Mouse (Mus musculus) intestine, postnatal 0 days (tissue): ENCODE results near the gene Ano4. TPM values are rescaled to one million over a fixed set of nuclear protein-coding genes. Genes with fewer than 3 reads are reported as not detected.

ENCODE experiments used
- ATAC-seq: fragments of 200-750 bp; cut with Nextera tagmentation; 2 replicates; pipeline ENCODE4 v1.8.0; 2017; ENCODE audit warnings: mild to moderate bottlenecking, moderate TSS enrichment, moderate library complexity
- H3K27ac ChIP-seq: fragments of 300-500 bp; sonication (generic); 2 replicates; pipeline ENCODE4 v1.5.1; 2014; ENCODE audit warnings: mild to moderate bottlenecking, low read depth, low read length, moderate library complexity
- H3K27me3 ChIP-seq: fragments of 300-500 bp; sonication (generic); replicated peaks from 2 replicates; pipeline ENCODE4 v1.6.1; 2014; ENCODE audit warnings: low read length, mixed read lengths; ENCODE audit not compliant: control insufficient read depth, insufficient read depth
- H3K36me3 ChIP-seq: fragments of 300-500 bp; sonication (generic); 2 replicates; pipeline ENCODE4 v1.6.1; 2014; ENCODE audit warnings: mild to moderate bottlenecking, moderate library complexity; ENCODE audit not compliant: control insufficient read depth, insufficient read depth
- H3K4me1 ChIP-seq: fragments of 300-500 bp; sonication (generic); replicated peaks from 2 replicates; pipeline ENCODE4 v1.6.1; 2014; ENCODE audit warnings: antibody characterized with exemption, low read length, mixed read lengths; ENCODE audit not compliant: control insufficient read depth, insufficient read depth
- H3K4me2 ChIP-seq: fragments of 300-500 bp; sonication (generic); replicated peaks from 2 replicates; pipeline ENCODE4 v1.6.1; 2014; ENCODE audit warnings: low read depth, mild to moderate bottlenecking, moderate library complexity
- H3K4me3 ChIP-seq: fragments of 300-500 bp; sonication (generic); 2 replicates; pipeline ENCODE4 v1.5.1; 2014; ENCODE audit warnings: low read depth, low read length
- H3K9ac ChIP-seq: fragments of 300-500 bp; sonication (generic); 2 replicates; pipeline ENCODE4 v1.6.1; 2014; ENCODE audit warnings: mild to moderate bottlenecking, low read depth, low read length
- H3K9me3 ChIP-seq: fragments of 300-500 bp; sonication (generic); 2 replicates; pipeline ENCODE4 v1.6.1; 2016; ENCODE audit warnings: mixed run types; ENCODE audit not compliant: control insufficient read depth
- CTCF ChIP-seq: sonication (generic); IDR thresholded peaks from 2 replicates; pipeline ENCODE4 v1.5.1; 2016; ENCODE audit warnings: low read depth, mild to moderate bottlenecking, control low read depth, antibody characterized with exemption, moderate library complexity
- WGBS: fragments of 180-500 bp; shearing (Covaris S2); extraction: QIAGEN DNeasy Blood & Tissue Kit; methylation state at CpG from one replicate; pipeline ENCODE4 v1.1.7; 2014; 5-methylcytosine and 5-hydroxymethylcytosine counted together
- polyA plus RNA-seq: library from polyadenylated mRNA; unstranded; fragments of >200 nt; fragmentation: Nextera tagmentation; extraction: Ambion mirVana; gene quantifications from 2 replicates; pipeline ENCODE4 v1.2.1, GENCODE M21; 2015

Ano4 gene
- polyA plus RNA-seq, 1 experiment from 2014 or later, result not detected

DNA sequence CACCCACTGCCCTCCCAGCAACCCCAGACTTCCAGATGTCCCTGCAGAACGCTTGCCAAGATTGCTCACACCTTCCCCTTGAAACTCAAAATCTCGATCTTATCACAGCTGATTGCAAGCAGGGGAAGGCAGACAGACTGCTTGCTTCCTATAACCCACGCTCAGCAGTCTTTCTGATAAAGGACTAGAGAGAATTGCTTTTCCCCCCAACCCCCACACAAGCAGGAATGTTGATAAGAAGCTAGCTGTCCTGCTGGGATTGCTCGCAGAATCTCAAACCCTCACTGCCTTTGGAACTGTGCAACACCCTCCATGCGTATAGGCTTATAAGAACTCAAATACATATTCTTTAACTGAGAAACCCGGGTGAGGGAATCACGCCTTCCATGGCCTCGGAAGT lies 846 bp downstream of the Ano4 start:
- ATAC-seq, result no peak
- H3K4me2 ChIP-seq, result no peak overlapping the region
- TF ChIP-seq CTCF, result no peak

DNA sequence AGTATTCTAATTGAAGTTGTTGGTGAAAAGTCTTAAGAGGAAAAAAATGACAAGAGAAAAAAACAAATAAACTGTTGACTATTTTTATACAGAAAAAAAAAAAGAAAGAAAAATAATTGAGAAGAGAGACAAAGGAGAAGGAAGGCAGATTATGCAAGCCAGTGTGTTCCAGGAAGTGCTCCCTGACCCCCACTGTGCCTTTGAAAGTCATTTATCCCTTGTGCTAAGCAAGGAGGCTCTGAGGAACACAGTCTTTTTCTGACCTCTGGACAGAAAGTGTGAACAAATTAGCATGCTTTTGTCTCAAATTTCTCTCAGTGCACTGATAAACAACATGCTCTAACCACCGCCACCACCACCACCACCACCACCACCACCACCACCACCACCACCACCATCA lies 14.3 kb downstream of the Ano4 start:
- no peaks in the 10 kb centered on the region for H3K9me3 ChIP-seq
- 92% methylated on average over 1 of the region's 1 CpGs for WGBS
- no peak overlapping the region for H3K4me3 ChIP-seq
- TF ChIP-seq CTCF, result no peak
- no peak overlapping the region for H3K4me2 ChIP-seq
- no peaks in the 10 kb centered on the region for H3K36me3 ChIP-seq
- ATAC-seq, result no peak
- no peaks in the 10 kb centered on the region for H3K27me3 ChIP-seq
- no peaks in the 10 kb centered on the region for H3K4me1 ChIP-seq
- H3K27ac ChIP-seq, result no peak overlapping the region
- no peak overlapping the region for H3K9ac ChIP-seq

More for the DNA sequence above, 846 bp downstream of the Ano4 start:
- Histone ChIP-seq H3K36me3 (no peaks in the 10 kb centered on the region), H3K27ac (no peak overlapping the region), H3K4me3 (no peak overlapping the region), H3K27me3 (peaks cover 28% of the 10 kb centered on the region), H3K9ac (no peak overlapping the region), H3K9me3 (no peaks in the 10 kb centered on the region), H3K4me1 (no peaks in the 10 kb centered on the region)
- 13% methylated on average over 8 of the region's 8 CpGs for WGBS

DNA sequence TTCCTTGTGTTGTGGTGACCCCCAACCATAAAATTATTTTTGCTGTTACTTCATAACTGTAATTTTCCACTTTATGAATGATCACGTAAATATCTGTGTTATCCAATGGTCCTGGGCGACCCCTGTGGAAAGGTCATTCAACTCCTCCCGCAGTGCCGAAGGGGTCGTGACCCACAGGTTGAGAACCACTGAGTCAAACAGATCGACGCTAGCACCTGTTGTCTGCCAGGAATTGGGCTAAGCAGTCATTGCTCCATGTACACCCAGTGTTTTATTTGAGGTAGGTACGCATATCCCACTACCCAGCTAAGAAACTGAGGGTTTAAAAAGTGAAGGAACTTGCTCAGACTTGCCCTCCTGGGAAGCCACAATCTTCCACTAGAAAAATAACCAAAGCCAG lies 14.8 kb downstream of the Ano4 start:
- Histone ChIP-seq H3K9ac (no peak overlapping the region), H3K27me3 (no peaks in the 10 kb centered on the region), H3K4me3 (no peak overlapping the region), H3K36me3 (no peaks in the 10 kb centered on the region), H3K4me2 (no peak overlapping the region), H3K4me1 (no peaks in the 10 kb centered on the region), H3K9me3 (no peaks in the 10 kb centered on the region), H3K27ac (no peak overlapping the region)
- ATAC-seq, result no peak
- no peak for TF ChIP-seq CTCF
- 89% methylated on average over 8 of the region's 8 CpGs for WGBS

DNA sequence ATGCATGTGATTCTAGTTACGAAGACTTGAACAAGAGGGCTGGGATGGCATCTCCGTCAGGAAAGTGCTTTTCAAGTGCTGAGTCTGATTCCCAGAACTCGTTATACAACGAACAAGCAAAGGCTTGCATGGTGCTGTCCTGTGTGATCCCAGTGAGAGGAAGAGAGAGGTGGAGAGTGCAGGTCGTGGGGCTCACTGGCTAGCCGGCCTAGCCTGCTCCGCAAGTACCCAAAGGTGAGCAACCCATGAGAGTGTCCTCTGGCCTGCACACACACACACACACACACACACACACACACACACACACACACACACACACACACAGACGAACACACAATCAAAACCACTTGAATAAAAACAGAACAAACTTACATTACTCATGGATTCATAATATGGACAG lies 15.7 kb downstream of the Ano4 start:
- Histone ChIP-seq H3K27ac (no peak overlapping the region), H3K4me3 (no peak overlapping the region), H3K9me3 (no peaks in the 10 kb centered on the region), H3K4me2 (no peak overlapping the region), H3K27me3 (no peaks in the 10 kb centered on the region), H3K4me1 (no peaks in the 10 kb centered on the region), H3K36me3 (no peaks in the 10 kb centered on the region), H3K9ac (no peak overlapping the region)
- no peak for ATAC-seq
- TF ChIP-seq CTCF, result no peak
- WGBS, result 72% methylated on average over 8 of the region's 8 CpGs

DNA sequence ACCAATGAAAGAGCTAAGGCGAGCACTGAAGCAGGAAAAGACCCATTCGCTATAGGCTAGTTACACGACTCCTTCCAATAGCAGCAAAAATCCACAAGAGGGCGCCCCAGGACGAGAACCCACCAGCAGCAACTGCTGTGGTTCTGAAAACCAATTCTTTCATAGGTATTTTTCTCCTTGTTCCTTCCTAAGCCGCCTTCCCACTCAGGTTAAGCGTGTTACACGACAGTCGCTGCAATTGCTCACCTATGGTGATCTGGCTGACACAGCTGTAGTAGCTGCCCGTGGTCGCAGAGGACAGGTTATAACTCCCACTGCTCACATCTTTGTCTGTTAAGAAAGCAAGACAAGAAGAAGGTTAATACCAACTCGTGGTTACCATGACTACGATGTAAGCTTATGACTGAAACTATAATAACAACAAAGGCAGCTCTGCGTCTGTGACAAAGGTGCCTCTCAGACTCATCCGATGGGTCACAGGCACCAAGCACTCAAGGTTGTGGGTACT lies 17.5 kb downstream of the Ano4 start:
- Histone ChIP-seq H3K9ac (no peak overlapping the region), H3K27ac (no peak overlapping the region), H3K4me1 (no peaks in the 10 kb centered on the region), H3K9me3 (no peaks in the 10 kb centered on the region), H3K27me3 (no peaks in the 10 kb centered on the region), H3K4me2 (no peak overlapping the region), H3K36me3 (no peaks in the 10 kb centered on the region), H3K4me3 (no peak overlapping the region)
- ATAC-seq, result no peak
- 26% methylated on average over 15 of the region's 15 CpGs for WGBS
- peak; percentile 89 for TF ChIP-seq CTCF

DNA sequence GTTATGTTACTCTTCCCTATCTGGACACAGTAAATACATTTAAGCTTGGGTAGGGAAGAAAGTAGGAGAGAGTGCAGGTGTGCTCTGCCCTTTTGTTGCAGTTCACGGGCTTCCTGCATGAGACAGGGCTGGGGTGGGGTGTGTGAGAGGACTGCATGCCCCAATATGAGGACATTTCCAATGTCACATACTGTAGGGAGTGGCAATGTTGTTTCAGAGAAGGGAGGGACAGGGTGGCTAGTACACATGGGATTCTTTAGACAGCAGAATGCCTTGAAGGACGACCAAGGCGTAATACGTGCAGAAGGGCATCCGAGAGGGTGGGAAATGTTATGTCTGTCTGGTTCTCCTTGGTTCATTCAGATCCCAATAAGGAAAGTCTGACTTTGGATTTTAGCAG lies 18.2 kb downstream of the Ano4 start:
- Histone ChIP-seq H3K4me1 (no peaks in the 10 kb centered on the region), H3K9me3 (no peaks in the 10 kb centered on the region), H3K4me3 (no peak overlapping the region), H3K4me2 (no peak overlapping the region), H3K9ac (no peak overlapping the region), H3K27ac (no peak overlapping the region), H3K27me3 (no peaks in the 10 kb centered on the region), H3K36me3 (no peaks in the 10 kb centered on the region)
- no peak for TF ChIP-seq CTCF
- 84% methylated on average over 5 of the region's 5 CpGs for WGBS
- ATAC-seq, result no peak

DNA sequence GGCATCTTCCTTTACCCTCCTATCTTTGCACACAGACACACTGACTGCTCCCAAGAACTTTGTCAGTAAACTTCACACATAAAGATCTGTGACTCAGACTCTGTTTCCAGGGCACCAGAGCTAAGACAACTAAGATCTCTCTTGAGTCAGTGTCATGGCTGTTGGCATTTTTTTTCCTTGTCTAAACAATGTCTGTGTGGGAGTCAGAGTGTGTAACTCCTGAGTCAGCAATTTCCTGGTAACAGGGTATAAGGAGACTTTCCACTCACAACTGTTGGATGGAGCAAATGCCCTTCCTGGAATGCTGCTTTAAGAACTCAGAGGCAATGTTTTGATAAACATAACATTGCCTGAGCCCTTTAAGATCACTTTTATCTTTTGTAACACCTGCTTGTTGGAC lies 37.0 kb downstream of the Ano4 start:
- Histone ChIP-seq H3K4me1 (no peaks in the 10 kb centered on the region), H3K27ac (no peak overlapping the region), H3K4me3 (no peak overlapping the region), H3K27me3 (no peaks in the 10 kb centered on the region), H3K4me2 (no peak overlapping the region), H3K9me3 (peaks cover 4% of the 10 kb centered on the region; the same call in 1 of the 2 replicates), H3K36me3 (no peaks in the 10 kb centered on the region), H3K9ac (no peak overlapping the region)
- no peak for TF ChIP-seq CTCF
- no peak for ATAC-seq
